In the genomic region with DNA sequence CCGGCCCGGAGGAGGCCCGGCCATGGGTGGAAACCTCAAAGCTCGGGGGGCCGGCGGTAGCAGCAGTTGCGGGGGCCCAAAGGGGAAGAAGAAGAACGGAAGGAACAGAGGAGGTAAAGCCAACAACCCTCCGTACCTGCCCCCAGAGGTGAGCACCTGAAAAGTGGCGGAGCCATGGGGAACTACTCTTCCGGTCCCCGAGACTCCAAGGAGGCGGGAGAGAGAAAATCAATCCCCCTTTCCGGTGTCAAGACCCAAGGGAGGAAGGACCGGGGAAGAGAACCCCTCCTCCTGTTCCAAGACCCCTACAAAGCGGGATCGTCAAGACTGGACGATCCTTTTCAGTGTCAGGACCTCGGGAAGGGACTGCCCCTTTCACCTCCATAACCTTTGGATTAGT, we compare ENCODE assay signal across 8 mouse cellular contexts. TPM values are rescaled to one million over a fixed set of nuclear protein-coding genes. Genes with fewer than 3 reads are reported as not detected.
A peak's percentile ranks its signal among the peaks of the same experiment; 100 is the strongest.
DNase-seq lines count a peak whose midpoint lies in the region; ATAC-seq and TF ChIP-seq lines count a peak whose summit lies in the region.

No protein-coding gene starts in this region.

- H3K27ac ChIP-seq in kidney, embryonic 14.5 days (ENCODE audit: low read depth, low read length) = peak overlapping the region; percentile 78
- peak overlapping the region; percentile 54 for H3K27ac ChIP-seq in bone marrow, adult 2 months (ENCODE audit: control insufficient read depth, insufficient read depth, low read depth, low read length, poor library complexity)
- peak overlapping the region; percentile 83 for H3K27ac ChIP-seq in heart, embryonic 16.5 days (ENCODE audit: low read length)
- H3K27ac ChIP-seq in lung, postnatal 0 days (ENCODE audit: low read length) = peak overlapping the region; percentile 83

- H3K4me3 ChIP-seq in kidney, embryonic 14.5 days (ENCODE audit: low read length) = peak overlapping the region; percentile 90
- peak overlapping the region; percentile 83 for H3K4me3 ChIP-seq in bone marrow, adult 2 months (replicated peaks; ENCODE audit: control insufficient read depth, low read depth, low read length)
- peak overlapping the region; percentile 79 for H3K4me3 ChIP-seq in heart, embryonic 16.5 days (ENCODE audit: low read length)
- peak overlapping the region; percentile 72 for H3K4me3 ChIP-seq in lung, postnatal 0 days (ENCODE audit: low read depth, low read length)

- no peaks in the 10 kb centered on the region for H3K27me3 ChIP-seq in kidney, embryonic 14.5 days (ENCODE audit: control insufficient read depth, insufficient read depth, low read length)
- no peaks in the 10 kb centered on the region for H3K27me3 ChIP-seq in heart, embryonic 16.5 days (ENCODE audit: control insufficient read depth, insufficient read depth, low read length)
- H3K27me3 ChIP-seq in lung, postnatal 0 days (replicated peaks; ENCODE audit: insufficient read depth, low read length) = no peaks in the 10 kb centered on the region

- H3K4me2 ChIP-seq in kidney, embryonic 14.5 days (replicated peaks; ENCODE audit: low read depth, low read length) = peak overlapping the region; percentile 90
- peak overlapping the region; percentile 75 for H3K4me2 ChIP-seq in heart, embryonic 16.5 days (ENCODE audit: low read depth, low read length)
- peak overlapping the region; percentile 65 for H3K4me2 ChIP-seq in lung, postnatal 0 days (replicated peaks; ENCODE audit: low read depth, low read length)

- ATAC-seq in kidney, embryonic 14.5 days (ENCODE audit: low FRiP score, low TSS enrichment) = peak; percentile 14
- 0 out of 2 replicates have a peak, but pooled peaks have one; percentile 1 for ATAC-seq in heart, embryonic 16.5 days (replicated peaks; ENCODE audit: extremely low read depth, insufficient read depth, low FRiP score)
- ATAC-seq in lung, postnatal 0 days = peak; percentile 17
- ATAC-seq in CD4-positive, CD25-positive, alpha-beta regulatory T cell, adult 4 months = no peak

- no peak for TF ChIP-seq CTCF in bone marrow, adult 2 months (IDR thresholded peaks at IDR 0.05; ENCODE audit: control insufficient read depth, insufficient read depth, low read length)
- no peak for TF ChIP-seq CTCF in lung, postnatal 0 days (IDR thresholded peaks at IDR 0.05)

- H3K36me3 ChIP-seq in kidney, embryonic 14.5 days (ENCODE audit: control insufficient read depth, insufficient read depth, low read length) = peaks cover 25% of the 10 kb centered on the region
- H3K36me3 ChIP-seq in heart, embryonic 16.5 days (ENCODE audit: control insufficient read depth, insufficient read depth) = peaks cover 24% of the 10 kb centered on the region; the same call in 1 of the 2 replicates
- peaks cover 13% of the 10 kb centered on the region for H3K36me3 ChIP-seq in lung, postnatal 0 days (ENCODE audit: insufficient read depth, low read length)

- TF ChIP-seq POLR2A in bone marrow, adult 2 months (IDR thresholded peaks at IDR 0.05; ENCODE audit: borderline replicate concordance, control insufficient read depth, low read depth, low read length) = no peak

- DNase-seq in kidney, postnatal 4 days = no peak
- peak; percentile 70 for DNase-seq in lung, postnatal 0 days (ENCODE audit: low spot score)
- no peak for DNase-seq in B cell, adult 2 months
- no peak for DNase-seq in adrenal gland, adult 8-10 months

- under 1% methylated on average over 19 of the region's 19 CpGs for WGBS in kidney, embryonic 14.5 days
- WGBS in bone marrow, adult 2 months = under 1% methylated on average over 19 of the region's 19 CpGs
- WGBS in heart, embryonic 16.5 days = under 1% methylated on average over 19 of the region's 19 CpGs
- WGBS in lung, postnatal 0 days = 0% methylated on average over 19 of the region's 19 CpGs

- peak overlapping the region; percentile 85 for H3K9ac ChIP-seq in kidney, embryonic 14.5 days (ENCODE audit: low read depth, low read length)
- peak overlapping the region; percentile 87 for H3K9ac ChIP-seq in heart, embryonic 16.5 days (ENCODE audit: low read length)
- peak overlapping the region; percentile 58 for H3K9ac ChIP-seq in lung, postnatal 0 days (replicated peaks; ENCODE audit: low read depth)

- no peaks in the 10 kb centered on the region for H3K9me3 ChIP-seq in kidney, embryonic 14.5 days (ENCODE audit: control insufficient read depth, low read length)
- H3K9me3 ChIP-seq in heart, embryonic 16.5 days (replicated peaks; ENCODE audit: control insufficient read depth, low read length) = no peaks in the 10 kb centered on the region
- H3K9me3 ChIP-seq in lung, postnatal 0 days (ENCODE audit: low read length) = no peaks in the 10 kb centered on the region

- no peak for TF ChIP-seq EP300 in lung, postnatal 0 days (IDR thresholded peaks at IDR 0.05)

- H3K4me1 ChIP-seq in kidney, embryonic 14.5 days (ENCODE audit: control insufficient read depth, insufficient read depth, low read length) = peaks cover 6% of the 10 kb centered on the region; the same call in 1 of the 2 replicates
- peaks cover 3% of the 10 kb centered on the region for H3K4me1 ChIP-seq in bone marrow, adult 2 months (ENCODE audit: control insufficient read depth, insufficient read depth, low read length)
- peaks cover 26% of the 10 kb centered on the region for H3K4me1 ChIP-seq in heart, embryonic 16.5 days (ENCODE audit: control insufficient read depth, insufficient read depth, low read length)
- peaks cover 3% of the 10 kb centered on the region; the same call in 1 of the 2 replicates for H3K4me1 ChIP-seq in lung, postnatal 0 days (ENCODE audit: insufficient read depth, low read depth, low read length)

RNA-seq across cellular contexts. Expression of gene Gtpbp2, which starts 0.3 kb away (rescaled TPM):
- 35.6 and 36.0 TPM in 2 replicates for polyA plus RNA-seq in kidney, embryonic 14.5 days (2014; fragmentation: Nextera tagmentation; extraction: Ambion mirVana)
- 194 and 345 TPM in 2 replicates for polyA plus RNA-seq in bone marrow, adult 2 months (2011; ENCODE audit: insufficient read depth, insufficient read length, low replicate concordance, missing spikeins)
- polyA plus RNA-seq in heart, embryonic 16.5 days (2015; fragmentation: Nextera tagmentation; extraction: Ambion mirVana) = 36.9 and 42.6 TPM in 2 replicates
- 38.8 and 39.5 TPM in 2 replicates for polyA plus RNA-seq in lung, postnatal 0 days (2015; fragmentation: Nextera tagmentation; extraction: Ambion mirVana)
- 10 to 100 TPM; 56.9 to 90.1 TPM for polyA plus RNA-seq in CD4-positive, CD25-positive, alpha-beta regulatory T cell, adult 4 months (2017; shearing (Covaris generic))
- 100 to 1,000 TPM in 1 of 4 experiments, 10 to 100 TPM in 3; 69.9 to 108 (median 89.8) TPM for total RNA-seq in adrenal gland, adult 8-10 months (2022)

RNA-seq across cellular contexts. Expression of gene Mad2l1bp, which starts 7.8 kb away (rescaled TPM):
- polyA plus RNA-seq in kidney, embryonic 14.5 days (2014; fragmentation: Nextera tagmentation; extraction: Ambion mirVana) = 34.2 and 34.6 TPM in 2 replicates
- polyA plus RNA-seq in bone marrow, adult 2 months (2011; ENCODE audit: insufficient read depth, insufficient read length, low replicate concordance, missing spikeins) = 25.9 and 32.7 TPM in 2 replicates
- polyA plus RNA-seq in heart, embryonic 16.5 days (2015; fragmentation: Nextera tagmentation; extraction: Ambion mirVana) = 32.7 and 39.4 TPM in 2 replicates
- polyA plus RNA-seq in lung, postnatal 0 days (2015; fragmentation: Nextera tagmentation; extraction: Ambion mirVana) = 43.5 and 44.6 TPM in 2 replicates
- polyA plus RNA-seq in CD4-positive, CD25-positive, alpha-beta regulatory T cell, adult 4 months (2017; shearing (Covaris generic)) = 10 to 100 TPM; 58.5 to 68.1 TPM
- 10 to 100 TPM; 16.5 to 22.1 (median 18.8) TPM for total RNA-seq in adrenal gland, adult 8-10 months (2022)

RNA-seq across cellular contexts. Expression of gene Rsph9, which starts 17.2 kb away (rescaled TPM):
- polyA plus RNA-seq in kidney, embryonic 14.5 days (2014; fragmentation: Nextera tagmentation; extraction: Ambion mirVana) = 14.4 and 14.8 TPM in 2 replicates
- polyA plus RNA-seq in bone marrow, adult 2 months (2011; ENCODE audit: insufficient read depth, insufficient read length, low replicate concordance, missing spikeins) = 1.7 and 5.0 TPM in 2 replicates
- 6.9 and 8.0 TPM in 2 replicates for polyA plus RNA-seq in heart, embryonic 16.5 days (2015; fragmentation: Nextera tagmentation; extraction: Ambion mirVana)
- 31.7 and 32.4 TPM in 2 replicates for polyA plus RNA-seq in lung, postnatal 0 days (2015; fragmentation: Nextera tagmentation; extraction: Ambion mirVana)
- 1 to 10 TPM; 2.1 to 2.7 TPM for polyA plus RNA-seq in CD4-positive, CD25-positive, alpha-beta regulatory T cell, adult 4 months (2017; shearing (Covaris generic))
- 10 to 100 TPM in 3 of 4 experiments, 1 to 10 TPM in 1; 6.0 to 21.4 (median 15.3) TPM for total RNA-seq in adrenal gland, adult 8-10 months (2022)

RNA-seq across cellular contexts. Expression of gene Polh, which starts 41.3 kb away (rescaled TPM):
- polyA plus RNA-seq in kidney, embryonic 14.5 days (2014; fragmentation: Nextera tagmentation; extraction: Ambion mirVana) = 9.3 and 15.6 TPM in 2 replicates
- polyA plus RNA-seq in bone marrow, adult 2 months (2011; ENCODE audit: insufficient read depth, insufficient read length, low replicate concordance, missing spikeins) = 17.3 and 23.2 TPM in 2 replicates
- polyA plus RNA-seq in heart, embryonic 16.5 days (2015; fragmentation: Nextera tagmentation; extraction: Ambion mirVana) = 11.7 and 13.4 TPM in 2 replicates
- polyA plus RNA-seq in lung, postnatal 0 days (2015; fragmentation: Nextera tagmentation; extraction: Ambion mirVana) = 6.6 and 8.6 TPM in 2 replicates
- 1 to 10 TPM; 7.1 to 8.2 TPM for polyA plus RNA-seq in CD4-positive, CD25-positive, alpha-beta regulatory T cell, adult 4 months (2017; shearing (Covaris generic))
- 10 to 100 TPM; 37.5 to 44.0 (median 40.7) TPM for total RNA-seq in adrenal gland, adult 8-10 months (2022)

RNA-seq across cellular contexts. Expression of gene Xpo5, which starts 41.4 kb away (rescaled TPM):
- polyA plus RNA-seq in kidney, embryonic 14.5 days (2014; fragmentation: Nextera tagmentation; extraction: Ambion mirVana) = 36.6 and 61.5 TPM in 2 replicates
- polyA plus RNA-seq in bone marrow, adult 2 months (2011; ENCODE audit: insufficient read depth, insufficient read length, low replicate concordance, missing spikeins) = 8.6 and 15.1 TPM in 2 replicates
- 20.5 and 20.6 TPM in 2 replicates for polyA plus RNA-seq in heart, embryonic 16.5 days (2015; fragmentation: Nextera tagmentation; extraction: Ambion mirVana)
- 14.8 and 16.2 TPM in 2 replicates for polyA plus RNA-seq in lung, postnatal 0 days (2015; fragmentation: Nextera tagmentation; extraction: Ambion mirVana)
- 10 to 100 TPM; 27.5 to 37.7 TPM for polyA plus RNA-seq in CD4-positive, CD25-positive, alpha-beta regulatory T cell, adult 4 months (2017; shearing (Covaris generic))
- 10 to 100 TPM; 70.8 to 95.4 (median 74.0) TPM for total RNA-seq in adrenal gland, adult 8-10 months (2022)
